Mouse (Mus musculus) heart, adult 8-10 months (tissue): ENCODE measurements at regions not wholly inside any gene's neighbourhood (a gene's known extent, or its start where the extent isn't known, plus 50 kb on each side); places are given as distances from the start of the nearest gene placed in this dataset. TPM values are rescaled to one million over a fixed set of nuclear protein-coding genes. Genes with fewer than 3 reads are reported as not detected.

Source experiments
- DNase-seq: peaks from one replicate; pipeline ENCODE4 v3.0.0; 2022; ENCODE audit warnings: low spot score
- microRNA-seq: library from miRNA; unstranded; fragments of <30 nt; microRNA quantifications from one replicate; pipeline ENCODE4 v1.2.0, GENCODE M21; 2022

DNA sequence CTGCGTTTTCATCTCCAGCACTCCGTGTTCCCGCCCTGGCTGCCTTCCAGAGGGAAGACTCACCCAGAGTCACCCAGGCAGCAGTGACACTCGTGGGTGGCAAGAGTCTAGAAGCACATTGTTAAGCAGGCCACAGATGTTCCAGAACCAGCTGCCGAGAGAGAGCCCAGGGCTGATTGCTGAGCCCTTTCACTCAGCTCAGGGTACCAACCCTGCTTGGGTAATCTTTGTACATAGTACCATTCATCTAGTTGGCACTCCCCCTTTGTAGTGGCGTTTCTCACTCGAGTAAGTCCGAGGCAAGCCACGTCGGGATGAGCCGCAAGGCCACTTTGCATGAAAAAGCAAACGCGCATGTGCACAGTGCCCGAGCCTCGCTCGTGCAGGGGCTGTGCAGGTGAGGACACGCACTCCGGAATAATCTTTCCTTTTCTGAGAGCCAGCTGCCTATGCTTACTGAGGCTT lies 156.9 kb downstream of the Zfp281 start:
- DNase-seq = no peak

DNA sequence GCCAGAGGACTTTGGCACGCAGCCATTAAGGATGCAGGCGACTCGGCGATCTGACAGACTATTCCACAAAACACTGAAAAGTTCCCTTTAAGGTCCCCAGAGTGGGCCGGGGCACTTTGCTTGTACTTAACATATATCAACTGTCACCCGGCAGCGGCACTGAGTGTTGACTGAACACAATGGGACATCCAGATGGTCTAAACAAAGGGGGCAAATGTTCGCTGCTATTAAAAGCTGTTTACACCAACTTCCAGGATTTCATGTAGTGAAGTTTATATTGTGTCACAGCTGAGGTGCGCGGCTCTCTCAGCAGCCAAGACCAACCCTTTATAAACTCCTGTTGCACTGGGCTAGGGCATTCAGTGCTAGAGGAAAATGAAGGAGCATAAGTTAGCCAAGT lies 157.6 kb downstream of the Zfp281 start:
- no peak for DNase-seq

DNA sequence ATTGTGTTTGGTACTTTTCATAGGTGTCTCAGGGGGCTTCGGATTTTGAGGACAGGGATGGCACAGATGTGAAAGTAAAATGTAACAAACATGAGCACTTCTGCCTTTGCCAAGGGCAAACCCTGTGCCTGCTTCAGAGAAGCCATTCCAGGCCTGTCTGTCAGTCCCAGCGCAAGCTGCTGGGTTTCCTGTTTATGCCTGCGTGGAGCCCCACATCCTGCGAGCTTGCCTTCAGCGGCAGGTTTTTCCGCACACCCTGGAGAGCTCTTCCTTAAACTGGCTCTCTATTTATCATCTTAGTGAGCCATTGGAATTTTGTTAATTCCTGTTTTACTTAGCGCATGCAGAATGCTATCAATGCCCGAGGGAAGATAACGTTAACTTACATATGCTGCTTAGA lies 159.5 kb downstream of the Zfp281 start:
- DNase-seq = no peak

DNA sequence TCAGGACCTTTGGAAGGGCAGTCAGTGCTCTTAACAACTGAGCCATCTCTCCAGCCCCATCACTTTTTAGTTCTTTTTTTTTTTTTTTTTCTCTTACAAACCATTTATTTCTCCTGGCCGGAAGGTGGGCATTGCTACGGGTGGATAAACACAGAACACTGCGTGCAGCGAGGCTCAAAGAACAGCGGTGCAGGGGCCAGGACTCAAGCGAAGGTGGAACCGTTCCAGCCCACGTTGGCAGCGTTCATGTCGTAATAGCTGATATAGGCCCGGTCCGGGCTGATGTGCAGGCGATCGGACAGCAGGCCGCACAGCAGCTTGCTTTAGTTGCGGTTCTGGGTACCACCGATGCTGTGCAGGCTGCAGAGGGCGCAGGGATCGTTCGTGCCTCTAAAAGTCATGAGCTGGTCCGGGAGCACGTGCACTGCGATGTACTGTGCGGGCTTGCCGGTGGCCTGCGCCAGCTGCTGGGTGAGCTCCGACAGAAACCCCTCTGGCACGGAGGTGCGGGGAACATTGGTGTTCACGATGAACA lies 164.3 kb downstream of the Zfp281 start:
- DNase-seq = no peak

DNA sequence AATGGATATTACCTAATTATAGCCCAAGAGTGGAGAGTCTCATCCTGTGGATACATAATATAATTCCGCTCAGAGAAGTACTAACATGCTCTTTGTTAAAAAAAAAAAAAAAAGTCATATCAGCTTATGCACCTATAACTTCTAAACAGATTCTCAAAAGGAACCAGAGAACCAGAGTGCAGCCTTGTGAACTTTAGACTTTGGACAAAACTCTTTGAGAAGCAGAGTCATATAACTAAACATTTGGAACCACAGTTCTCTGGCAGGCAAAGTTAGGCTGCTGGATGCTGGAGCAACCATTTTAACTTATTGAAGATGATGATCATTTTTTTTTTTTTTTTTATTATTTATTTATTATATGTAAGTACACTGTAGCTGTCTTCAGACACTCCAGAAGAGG lies 166.9 kb downstream of the Zfp281 start:
- DNase-seq = no peak

Small RNA genes lying in the stretch of these regions (microRNA-seq; reads per million reads assigned to microRNA genes)
- gene Gm22132 = not detected
